Mouse (Mus musculus) macrophage (primary cell): ENCODE measurements around the gene Cplx3. TPM values are rescaled to one million over a fixed set of nuclear protein-coding genes. Genes with fewer than 3 reads are reported as not detected.

Source experiments
- polyA plus RNA-seq: library from polyadenylated mRNA; stranded (reverse); fragments of 250-400 nt; gene quantifications from 3 replicates; pipeline ENCODE4 v1.2.4, GENCODE M21; 2018; ENCODE audit warnings: inconsistent platforms

Cplx3 gene
- polyA plus RNA-seq, 1 experiment from 2014 or later: not detected

Other genes with a start within 250 kb of the Cplx3 start
- 7.9 to 18.3 TPM (median 17.6 TPM) in 3 replicates for gene Ppcdc, start 166.2 kb downstream of the Cplx3 start, polyA plus RNA-seq
- gene Scamp5, start 138.2 kb downstream of the Cplx3 start, polyA plus RNA-seq: 64.9 to 120 TPM (median 72.8 TPM) in 3 replicates
- gene Rpp25, start 102.3 kb downstream of the Cplx3 start, polyA plus RNA-seq: 0.10 to 0.36 TPM in 2 of 3 replicates, not detected in the other
- 93.1 to 404 TPM (median 403 TPM) in 3 replicates for gene Cox5a, start 85.0 kb downstream of the Cplx3 start, polyA plus RNA-seq
- gene Fam219b, start 68.8 kb downstream of the Cplx3 start, polyA plus RNA-seq: 11.2 to 20.8 TPM (median 15.2 TPM) in 3 replicates
- 16.5 to 25.5 TPM (median 20.0 TPM) in 3 replicates for gene Mpi, start 53.5 kb downstream of the Cplx3 start, polyA plus RNA-seq
- 90.8 to 189 TPM (median 140 TPM) in 3 replicates for gene Scamp2, start 45.3 kb downstream of the Cplx3 start, polyA plus RNA-seq
- 6.1 to 12.5 TPM (median 6.5 TPM) in 3 replicates for gene Ulk3, start 16.8 kb downstream of the Cplx3 start, polyA plus RNA-seq
- gene Lman1l, start 14.5 kb upstream of the Cplx3 start, polyA plus RNA-seq: not detected in 3 replicates
- gene Csk, start 47.4 kb upstream of the Cplx3 start, polyA plus RNA-seq: 144 to 160 TPM (median 149 TPM) in 3 replicates
- gene Cyp1a2, start 77.4 kb upstream of the Cplx3 start, polyA plus RNA-seq: not detected in 3 replicates
- gene Cyp1a1, start 81.6 kb upstream of the Cplx3 start, polyA plus RNA-seq: not detected in 3 replicates
- 5.3 to 7.7 TPM (median 6.3 TPM) in 3 replicates for gene Edc3, start 102.3 kb upstream of the Cplx3 start, polyA plus RNA-seq
- gene Clk3, start 159.6 kb upstream of the Cplx3 start, polyA plus RNA-seq: 29.7 to 113 TPM (median 47.9 TPM) in 3 replicates
- gene Arid3b, start 230.5 kb upstream of the Cplx3 start, polyA plus RNA-seq: 7.7 to 8.9 TPM (median 8.3 TPM) in 3 replicates